Mouse (Mus musculus) cortical plate, adult 2 months (tissue): ENCODE results near the gene Zp1. TPM values are rescaled to one million over a fixed set of nuclear protein-coding genes. Genes with fewer than 3 reads are reported as not detected.
A peak's percentile ranks its signal among the peaks of the same experiment; 100 is the strongest.

ENCODE experiments used
- H3K27ac ChIP-seq: fragments of 200-500 bp; 2 replicates; pipeline ENCODE4 v1.5.1; 2012; ENCODE audit warnings: low read length, control low read depth, inconsistent platforms; ENCODE audit not compliant: insufficient read depth
- H3K4me1 ChIP-seq: fragments of 200-500 bp; 2 replicates; pipeline ENCODE4 v1.6.1; 2011; ENCODE audit warnings: low read length; ENCODE audit not compliant: control insufficient read depth, insufficient read depth
- H3K4me3 ChIP-seq: fragments of 200-500 bp; 2 replicates; pipeline ENCODE4 v1.5.1; 2011; ENCODE audit warnings: mild to moderate bottlenecking, low read length, control low read depth; ENCODE audit not compliant: insufficient read depth
- CTCF ChIP-seq: fragments of 200-500 bp; IDR thresholded peaks from 2 replicates; pipeline ENCODE4 v1.5.1; 2011; ENCODE audit warnings: mild to moderate bottlenecking, control low read depth, low read length; ENCODE audit not compliant: insufficient read depth; ENCODE audit errors: extremely low read depth
- POLR2A ChIP-seq: fragments of 200-500 bp; IDR thresholded peaks from 2 replicates; pipeline ENCODE4 v1.6.1; 2011; ENCODE audit warnings: mild to moderate bottlenecking, low read length, control low read depth; ENCODE audit not compliant: insufficient read depth; ENCODE audit errors: extremely low read depth
- polyA plus RNA-seq: library from polyadenylated mRNA; depleted of rRNA; stranded (reverse); fragments of >200 nt; gene quantifications from 2 replicates; pipeline ENCODE4 v1.2.3, GENCODE M21; 2012

Zp1 gene
- polyA plus RNA-seq, 1 experiment: not detected

GRCm38 (mm10) chr19:10947219-10947618 lies 26.8 kb upstream of the Zp1 start:
- Histone ChIP-seq H3K4me3 (peak overlapping the region; percentile 40; the same call in 1 of the 2 replicates), H3K27ac (no peak overlapping the region), H3K4me1 (peaks cover 16% of the 10 kb centered on the region; the same call in 1 of the 2 replicates)
- TF ChIP-seq CTCF: no peak
- TF ChIP-seq POLR2A: no peak

- Histone ChIP-seq H3K4me3 (no peak overlapping the region), H3K4me1 (peaks cover 10% of the 10 kb centered on the region; the same call in 1 of the 2 replicates), H3K27ac (no peak overlapping the region)
- TF ChIP-seq POLR2A (no peak), CTCF (no peak)
Measured at GRCm38 (mm10) chr19:10946506-10946905, 26.1 kb upstream of the Zp1 start.

- no peak overlapping the region for H3K27ac ChIP-seq
- peaks cover 10% of the 10 kb centered on the region; the same call in 1 of the 2 replicates for H3K4me1 ChIP-seq
- no peak overlapping the region for H3K4me3 ChIP-seq
- TF ChIP-seq POLR2A (no peak), CTCF (no peak)
Measured at GRCm38 (mm10) chr19:10943955-10944354, 23.5 kb upstream of the Zp1 start.

GRCm38 (mm10) chr19:10940801-10941457 lies 20.5 kb upstream of the Zp1 start:
- H3K27ac ChIP-seq: no peak overlapping the region
- TF ChIP-seq POLR2A (no peak), CTCF (no peak)
- peak overlapping the region; percentile 12; the same call in 1 of the 2 replicates for H3K4me3 ChIP-seq
- no peaks in the 10 kb centered on the region for H3K4me1 ChIP-seq

GRCm38 (mm10) chr19:10940097-10940800 lies 19.8 kb upstream of the Zp1 start:
- TF ChIP-seq CTCF: peak; percentile 58
- TF ChIP-seq POLR2A: 0 out of 2 replicates have a peak, but pooled peaks have one; percentile 2
- H3K4me3 ChIP-seq: peak overlapping the region; percentile 12; the same call in 1 of the 2 replicates
- H3K27ac ChIP-seq: no peak overlapping the region
- no peaks in the 10 kb centered on the region for H3K4me1 ChIP-seq

- Histone ChIP-seq H3K27ac (no peak overlapping the region), H3K4me1 (no peaks in the 10 kb centered on the region; the same call in 1 of the 2 replicates), H3K4me3 (no peak overlapping the region)
- no peak for TF ChIP-seq POLR2A
- no peak for TF ChIP-seq CTCF
Measured at GRCm38 (mm10) chr19:10938771-10939170, 18.3 kb upstream of the Zp1 start.

GRCm38 (mm10) chr19:10937110-10937563 lies 16.7 kb upstream of the Zp1 start, which contains the start of gene Ptgdr2:
Gene Ptgdr2 (plus strand): TSS chr19:10937160.
- Histone ChIP-seq H3K4me1 (no peaks in the 10 kb centered on the region; the same call in 1 of the 2 replicates), H3K27ac (no peak within 1 kb of the TSS), H3K4me3 (no peak within 1 kb of the TSS)
- TF ChIP-seq POLR2A (no peak), CTCF (no peak)

GRCm38 (mm10) chr19:10936077-10936476 lies 15.6 kb upstream of the Zp1 start:
- no peak overlapping the region for H3K27ac ChIP-seq
- H3K4me1 ChIP-seq: no peaks in the 10 kb centered on the region; the same call in 1 of the 2 replicates
- no peak for TF ChIP-seq CTCF
- TF ChIP-seq POLR2A: no peak
- no peak overlapping the region for H3K4me3 ChIP-seq

GRCm38 (mm10) chr19:10935029-10935428 lies 14.6 kb upstream of the Zp1 start:
- H3K27ac ChIP-seq: no peak overlapping the region
- H3K4me3 ChIP-seq: no peak overlapping the region
- no peaks in the 10 kb centered on the region; the same call in 1 of the 2 replicates for H3K4me1 ChIP-seq
- TF ChIP-seq CTCF: no peak
- no peak for TF ChIP-seq POLR2A

- H3K27ac ChIP-seq: no peak overlapping the region
- no peak overlapping the region for H3K4me3 ChIP-seq
- H3K4me1 ChIP-seq: no peaks in the 10 kb centered on the region; the same call in 1 of the 2 replicates
- TF ChIP-seq POLR2A: no peak
- TF ChIP-seq CTCF: no peak
Measured at GRCm38 (mm10) chr19:10930641-10931040, 10.2 kb upstream of the Zp1 start.
